Mouse (Mus musculus): ENCODE results near the gene Tk1. TPM values are rescaled to one million over a fixed set of nuclear protein-coding genes. Genes with fewer than 3 reads are reported as not detected.

Gene Tk1
- polyA plus RNA-seq (2017; shearing (Covaris generic)): 34.4 TPM

GRCm38 (mm10) chr11:117825333-117826101, at the start of gene Tk1, which contains the start of gene Afmid:
Gene Tk1 (minus strand): TSS chr11:117826092.
Gene Afmid (plus strand): TSS chr11:117825924.

GRCm38 (mm10) chr11:117872861-117873608, 47.1 kb upstream of the Tk1 start, which contains the start of gene Tha1:
Gene Tha1 (minus strand): TSS chr11:117873481.

GRCm38 (mm10) chr11:117860601-117861000, 34.7 kb upstream of the Tk1 start, which contains the start of gene Tmem235:
Gene Tmem235 (plus strand): TSS chr11:117860752.

GRCm38 (mm10) chr11:117848985-117849671, 23.2 kb upstream of the Tk1 start, which contains the start of gene Birc5:
Gene Birc5 (plus strand): TSS chr11:117849251.

GRCm38 (mm10) chr11:117809407-117810311, 16.2 kb downstream of the Tk1 start, which contains the start of the genes Gm20708 and Syngr2:
Gene Gm20708 (plus strand): TSS chr11:117809668.
Gene Syngr2 (plus strand): TSS chr11:117809668.

GRCm38 (mm10) chr11:117797511-117798159, 28.3 kb downstream of the Tk1 start, which contains the start of gene 6030468B19Rik:
Gene 6030468B19Rik (plus strand): TSS chr11:117797660.

GRCm38 (mm10) chr11:117781993-117782704, 43.7 kb downstream of the Tk1 start, which contains the start of the genes Tmc8 and Tmc6:
Gene Tmc8 (plus strand): TSS chr11:117782076.
Gene Tmc6 (minus strand): TSS chr11:117782198.

Other genes starting within 250 kb of the Tk1 start
- 9.7 TPM for gene Tnrc6c, start 171.8 kb downstream of the Tk1 start, polyA plus RNA-seq (2017; shearing (Covaris generic))
- gene Tmc8, start 44.0 kb downstream of the Tk1 start, polyA plus RNA-seq (2017; shearing (Covaris generic)): 143 TPM
- 166 TPM for gene Tmc6, start 43.9 kb downstream of the Tk1 start, polyA plus RNA-seq (2017; shearing (Covaris generic))
- gene 6030468B19Rik, start 28.4 kb downstream of the Tk1 start, polyA plus RNA-seq (2017; shearing (Covaris generic)): 0.68 TPM
- 5.6 TPM for gene Gm20708, start 16.4 kb downstream of the Tk1 start, polyA plus RNA-seq (2017; shearing (Covaris generic))
- gene Syngr2, start 16.4 kb downstream of the Tk1 start, polyA plus RNA-seq (2017; shearing (Covaris generic)): 177 TPM
- gene Afmid, start 168 bp downstream of the Tk1 start, polyA plus RNA-seq (2017; shearing (Covaris generic)): 30.3 TPM
- gene Birc5, start 23.2 kb upstream of the Tk1 start, polyA plus RNA-seq (2017; shearing (Covaris generic)): 16.9 TPM
- not detected for gene Tmem235, start 34.7 kb upstream of the Tk1 start, polyA plus RNA-seq (2017; shearing (Covaris generic))
- gene Tha1, start 47.4 kb upstream of the Tk1 start, polyA plus RNA-seq (2017; shearing (Covaris generic)): 20.7 TPM
- 51.2 TPM for gene Socs3, start 144.0 kb upstream of the Tk1 start, polyA plus RNA-seq (2017; shearing (Covaris generic))
- gene Pgs1, start 160.2 kb upstream of the Tk1 start, polyA plus RNA-seq (2017; shearing (Covaris generic)): 40.3 TPM

All from CD4-positive, CD25-positive, alpha-beta regulatory T cell, adult 9 weeks (primary cell).